Mouse (Mus musculus) T-cell, adult 2 months (primary cell): Measurements from ENCODE around the gene Miga1.

ENCODE experiments used
- DNase-seq: peaks from one replicate; pipeline ENCODE4 v3.0.0; 2022; ENCODE audit warnings: low spot score

Gene Miga1

DNA sequence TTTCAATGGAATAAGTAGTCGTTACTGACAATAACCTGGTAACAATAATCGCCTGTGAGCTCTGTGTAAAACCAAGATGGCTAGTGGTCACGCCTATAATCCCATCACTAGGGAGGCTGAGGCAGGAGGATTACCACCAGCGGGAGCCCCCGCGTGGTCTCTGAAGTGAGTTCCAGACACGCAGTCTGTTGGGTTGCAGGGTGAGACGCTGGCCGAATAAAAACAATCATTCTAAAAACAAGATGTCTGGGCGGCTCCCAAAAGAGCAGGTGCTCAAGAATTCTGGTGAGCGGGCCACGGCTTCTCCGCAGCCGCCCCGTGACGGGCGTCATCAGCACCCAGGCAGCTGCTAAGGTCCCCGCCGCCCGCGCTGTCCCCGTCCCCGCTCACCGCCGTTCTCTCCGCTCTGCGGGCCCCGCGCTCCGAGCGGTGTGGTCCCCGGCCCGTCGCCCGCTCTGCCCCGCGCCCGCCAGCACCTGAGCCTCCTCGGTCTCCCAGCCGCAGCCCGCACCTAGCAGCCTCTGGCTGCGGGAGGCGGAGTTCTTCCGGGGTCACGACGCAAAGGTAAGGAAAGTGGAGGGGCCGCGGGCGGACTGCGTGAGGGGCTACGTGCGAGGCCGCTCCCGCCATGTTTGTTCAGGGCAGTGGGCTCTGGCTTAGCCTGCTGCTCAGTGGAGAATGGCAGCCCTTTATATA lies at the start of gene Miga1:
Miga1 (minus strand) TSS at position 546 of the 696 bp plus-strand sequence.
- DNase-seq = peak; percentile 68

DNA sequence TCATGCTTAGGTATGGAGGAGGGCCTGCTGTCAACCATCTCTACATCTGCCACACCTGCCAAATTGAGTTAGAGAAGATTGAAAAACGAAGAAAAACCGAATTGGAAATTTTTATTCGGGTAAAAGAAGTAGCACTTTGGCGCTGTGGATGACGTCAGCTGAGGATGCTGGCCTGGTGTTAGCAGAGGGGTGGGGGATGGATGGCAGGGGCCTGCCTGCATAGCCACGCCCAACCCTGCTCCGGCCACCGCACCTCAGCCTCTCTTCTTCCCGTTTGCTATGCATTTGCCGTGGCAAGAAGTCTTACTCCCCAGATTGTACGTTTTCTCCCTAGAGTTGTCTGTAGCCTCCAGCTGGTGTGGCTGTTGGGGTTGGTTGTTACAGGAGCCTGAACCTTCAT lies 43.9 kb upstream of the Miga1 start:
- DNase-seq = no peak

DNA sequence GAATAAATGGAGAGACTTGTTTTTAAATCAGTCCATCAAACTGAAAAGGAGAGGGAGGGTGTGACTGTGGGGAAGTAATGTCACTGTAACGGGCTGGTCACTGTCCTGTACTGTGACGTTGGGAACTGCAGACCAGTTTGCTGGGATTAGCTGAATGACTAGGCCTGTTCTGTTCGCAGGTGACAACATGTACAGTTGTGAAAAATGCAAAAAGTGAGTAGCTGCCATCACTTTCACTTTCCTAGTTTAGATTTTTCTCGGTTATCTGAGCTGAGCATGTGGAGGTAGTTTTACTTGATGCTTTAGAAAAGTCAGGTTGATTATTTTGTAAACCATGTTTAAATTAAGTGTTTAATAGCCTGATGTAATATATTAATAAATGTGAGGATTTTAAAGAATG lies 35.9 kb upstream of the Miga1 start:
- DNase-seq = no peak

- no peak for DNase-seq
These were observed 24.0 kb upstream of the Miga1 start for GRCm38 (mm10) chr3:152364181-152364580.

DNA sequence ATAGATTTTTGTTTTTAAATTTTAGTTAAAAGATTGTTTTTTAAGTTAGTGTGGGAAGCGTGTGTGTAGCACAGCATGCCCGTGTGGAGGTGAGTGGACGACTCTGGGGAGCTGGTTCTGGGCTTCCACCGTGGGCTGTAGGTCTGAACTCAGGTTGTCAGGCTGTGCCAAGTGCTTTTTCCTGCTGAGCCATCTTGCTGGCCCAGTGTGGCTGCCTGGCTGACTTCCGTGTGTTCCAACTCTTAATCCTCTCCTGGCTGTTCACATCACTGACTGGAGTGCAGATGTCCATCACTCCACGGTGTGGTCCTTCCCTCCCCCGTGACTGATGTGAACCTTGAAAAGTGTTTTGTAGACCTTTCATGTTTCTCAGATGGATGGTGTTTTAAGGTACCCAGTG lies 18.9 kb upstream of the Miga1 start:
- DNase-seq = no peak

- no peak for DNase-seq
These were observed 16.5 kb upstream of the Miga1 start for GRCm38 (mm10) chr3:152356751-152357150.

DNA sequence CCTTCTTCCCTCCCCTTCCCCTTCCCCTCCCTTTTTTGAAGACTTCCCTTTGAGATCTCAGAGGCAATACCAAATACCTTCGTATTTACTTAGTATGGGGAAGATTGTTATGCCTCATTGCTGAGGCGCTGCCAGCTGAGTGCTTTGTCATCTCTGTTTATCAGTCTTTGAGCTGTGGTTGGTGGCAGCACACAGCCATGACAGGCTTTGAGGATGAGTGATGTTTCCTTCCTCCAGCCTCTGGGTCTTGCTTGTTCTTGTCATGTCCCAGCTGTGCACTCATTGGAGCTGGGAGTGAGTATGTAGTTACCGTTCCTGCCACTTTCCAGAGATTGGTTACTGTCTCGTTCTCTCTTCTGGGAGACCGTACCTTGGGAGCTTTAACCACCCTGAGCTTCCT lies 15.2 kb upstream of the Miga1 start:
- DNase-seq = peak; percentile 57

GRCm38 (mm10) chr3:152353434-152354177 lies 13.4 kb upstream of the Miga1 start:
- no peak for DNase-seq

DNA sequence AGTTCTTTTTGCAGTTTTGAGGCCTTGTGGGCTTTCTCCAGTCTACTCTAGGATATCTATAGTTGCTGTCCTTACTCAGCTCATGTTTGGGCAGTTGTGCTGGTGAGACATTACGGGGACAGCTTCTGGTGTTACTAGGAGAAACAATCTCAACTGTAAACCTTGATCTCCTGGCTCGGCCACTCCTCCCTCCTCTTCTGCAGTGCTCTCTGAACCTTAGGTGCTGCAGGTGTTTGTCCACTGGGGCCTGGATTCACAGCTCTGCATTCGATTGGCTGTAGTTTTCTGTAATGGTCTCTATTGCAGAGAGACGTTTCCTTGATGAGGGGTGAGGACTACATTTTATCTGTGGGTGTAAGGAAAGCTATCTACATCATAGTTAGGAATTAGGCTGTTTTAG lies 12.1 kb upstream of the Miga1 start:
- DNase-seq = no peak

DNA sequence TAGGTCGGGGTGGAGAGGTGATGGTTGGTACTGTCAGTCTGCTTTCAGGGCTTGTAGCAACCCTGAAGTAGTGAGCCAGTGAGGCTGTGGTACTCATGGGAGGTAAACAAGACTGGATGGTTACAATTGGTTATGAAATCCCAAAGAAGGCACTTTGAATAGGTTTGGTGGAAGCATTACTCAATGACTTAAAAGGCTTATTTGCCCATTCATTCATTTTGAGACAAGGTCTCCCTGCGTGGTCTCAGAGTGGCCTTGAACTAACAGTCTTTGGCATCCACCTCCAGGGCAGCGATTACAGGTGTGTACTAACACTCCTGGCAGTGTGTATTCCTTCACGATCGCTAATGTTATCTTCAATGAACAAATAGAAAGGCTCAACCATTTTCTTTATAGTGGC lies 10.8 kb upstream of the Miga1 start:
- no peak for DNase-seq

DNA sequence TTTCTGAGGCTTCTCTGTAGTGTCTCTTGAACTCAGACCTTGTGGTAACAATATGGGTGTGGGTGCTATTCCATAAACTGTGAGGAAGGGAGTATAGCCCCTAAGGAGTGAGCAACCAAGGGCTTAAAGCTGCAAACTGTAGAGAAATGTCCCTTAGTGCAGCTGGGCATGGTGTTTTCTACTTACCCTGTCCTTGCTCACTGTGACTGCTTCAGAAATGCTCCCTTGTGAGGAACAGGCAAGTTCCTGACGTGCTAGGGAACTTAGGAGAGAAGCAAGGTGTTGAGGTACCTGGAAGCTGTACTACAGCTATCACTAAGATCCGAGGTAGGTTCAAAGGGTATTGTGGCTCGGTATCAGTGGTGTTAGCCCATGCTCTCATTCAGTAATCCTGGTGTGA lies 10.2 kb upstream of the Miga1 start:
- no peak for DNase-seq

GRCm38 (mm10) chr3:152348011-152348830 lies 8.0 kb upstream of the Miga1 start:
- no peak for DNase-seq

- no peak for DNase-seq
These were observed 7.0 kb upstream of the Miga1 start for GRCm38 (mm10) chr3:152347227-152347626.

DNA sequence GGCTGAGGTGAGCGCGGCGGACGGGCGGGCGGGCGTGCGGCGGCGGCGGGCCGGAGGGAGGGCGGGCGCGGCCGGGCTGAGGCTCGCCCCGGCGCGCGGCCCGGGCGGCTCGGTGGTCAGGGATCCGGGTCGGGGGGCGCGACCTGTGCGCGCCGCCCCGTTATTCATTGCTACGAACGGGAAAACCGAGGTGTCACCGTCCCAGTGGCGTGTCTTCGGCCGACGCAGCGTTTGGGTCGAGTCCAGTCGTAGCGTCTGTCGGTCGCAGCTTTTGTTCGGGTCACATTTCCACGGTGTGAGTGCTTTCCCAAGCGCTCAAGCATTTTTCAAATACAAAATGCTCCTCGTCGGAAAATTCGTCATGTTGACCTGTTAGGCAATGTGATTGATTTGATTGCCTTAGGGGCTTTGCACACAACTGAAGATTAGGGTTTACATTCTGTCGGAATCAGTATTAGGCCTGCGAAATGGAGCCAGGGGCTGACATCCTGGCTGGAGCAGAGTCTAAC lies 6.5 kb upstream of the Miga1 start:
- DNase-seq = peak; percentile 2

GRCm38 (mm10) chr3:152345732-152346632 lies 5.8 kb upstream of the Miga1 start, which contains the start of gene Usp33:
Usp33 (plus strand) TSS chr3:152346478.
- peak; percentile 94 for DNase-seq

- DNase-seq = peak; percentile 5
These were observed 2.8 kb upstream of the Miga1 start for GRCm38 (mm10) chr3:152342961-152343517.

GRCm38 (mm10) chr3:152336085-152336484 lies 4.1 kb downstream of the Miga1 start:
- no peak for DNase-seq

DNA sequence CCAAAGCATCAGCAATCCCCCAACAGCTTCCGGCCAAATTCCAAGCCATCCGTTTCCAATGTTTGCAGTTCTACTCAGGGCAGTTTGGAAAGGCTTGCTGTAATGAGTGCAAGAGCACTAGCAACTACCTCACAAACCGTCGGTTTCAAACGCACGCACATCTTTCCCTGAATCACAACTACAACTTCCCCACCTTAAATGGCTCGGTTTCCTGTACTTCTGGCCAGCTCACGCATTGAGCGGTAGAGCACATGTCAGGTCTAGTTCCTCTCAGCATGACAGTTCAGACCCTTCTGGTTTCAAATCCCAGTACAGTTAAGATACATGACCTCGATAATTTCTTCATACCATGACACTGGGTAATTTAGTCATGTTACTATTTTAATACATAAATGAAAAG lies 6.6 kb downstream of the Miga1 start:
- DNase-seq = no peak

GRCm38 (mm10) chr3:152332545-152333300 lies 7.5 kb downstream of the Miga1 start:
- no peak for DNase-seq

DNA sequence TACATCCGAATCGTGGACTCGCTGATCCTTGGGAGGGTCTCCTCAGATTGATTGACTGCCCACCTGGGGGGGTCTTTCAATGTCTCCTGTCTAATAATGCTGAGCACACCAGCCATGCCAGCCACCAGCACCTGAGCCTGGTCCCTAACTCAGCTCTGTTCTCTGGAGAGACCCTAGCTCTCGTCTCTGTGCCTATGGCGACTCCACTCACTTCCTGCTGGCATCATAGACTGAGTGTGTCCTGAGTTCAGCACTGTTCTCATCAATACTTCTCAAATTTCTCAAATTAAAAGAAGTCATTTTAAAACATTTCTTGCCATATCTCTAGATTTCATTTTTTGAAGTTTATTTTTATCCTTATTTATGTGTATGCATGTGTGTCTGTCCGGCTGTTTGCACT lies 8.1 kb downstream of the Miga1 start:
- DNase-seq = no peak
